Mouse (Mus musculus) gastrocnemius, adult 8-10 months (tissue): Measurements from ENCODE around the gene Snx5. TPM values are rescaled to one million over a fixed set of nuclear protein-coding genes. Genes with fewer than 3 reads are reported as not detected.

ENCODE experiments used
- DNase-seq, 2 experiments: peaks; one replicate each; pipeline ENCODE4 v3.0.0; 2022; ENCODE audit warnings: low spot score in 2 of 2
- total RNA-seq, 4 experiments: library from RNA; stranded (reverse); gene quantifications; 2 replicates each; pipeline ENCODE4 v1.2.4; 2022

Snx5 gene
- 10 to 100 TPM; 57.8 to 66.5 (median 58.9) TPM for total RNA-seq

GRCm38 (mm10) chr2:144270507-144271420 lies at the start of gene Snx5, which contains the start of gene Mgme1:
Gene Snx5 (minus strand): TSS chr2:144270906.
Gene Mgme1 (plus strand): TSS chr2:144270663.
- peak; percentile 84 to 85 for DNase-seq

GRCm38 (mm10) chr2:144311372-144311771 lies 40.7 kb upstream of the Snx5 start:
- DNase-seq = no peak

- DNase-seq = no peak
These were observed 39.6 kb upstream of the Snx5 start for GRCm38 (mm10) chr2:144310273-144310672.

DNA sequence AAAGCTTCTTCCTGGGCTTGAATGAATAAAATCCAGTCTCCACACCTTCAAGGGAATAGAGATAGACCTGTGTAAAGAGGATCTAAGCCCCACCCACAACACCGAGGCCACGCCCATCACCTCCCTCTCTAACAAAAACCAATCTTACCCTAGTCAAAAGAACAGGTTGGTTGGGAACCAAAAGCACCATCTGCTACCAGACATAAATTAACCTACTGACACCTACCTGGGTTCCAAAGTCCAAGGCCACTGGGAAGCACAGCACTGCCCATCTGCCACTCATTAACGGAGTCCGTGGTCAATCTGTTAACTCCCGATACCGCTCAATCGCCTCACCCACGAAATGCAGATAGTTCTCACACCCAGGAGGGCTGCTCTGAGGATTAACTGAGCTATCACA lies 37.9 kb upstream of the Snx5 start:
- DNase-seq = no peak

- DNase-seq = no peak
These were observed 35.1 kb upstream of the Snx5 start for GRCm38 (mm10) chr2:144305721-144306294.

DNA sequence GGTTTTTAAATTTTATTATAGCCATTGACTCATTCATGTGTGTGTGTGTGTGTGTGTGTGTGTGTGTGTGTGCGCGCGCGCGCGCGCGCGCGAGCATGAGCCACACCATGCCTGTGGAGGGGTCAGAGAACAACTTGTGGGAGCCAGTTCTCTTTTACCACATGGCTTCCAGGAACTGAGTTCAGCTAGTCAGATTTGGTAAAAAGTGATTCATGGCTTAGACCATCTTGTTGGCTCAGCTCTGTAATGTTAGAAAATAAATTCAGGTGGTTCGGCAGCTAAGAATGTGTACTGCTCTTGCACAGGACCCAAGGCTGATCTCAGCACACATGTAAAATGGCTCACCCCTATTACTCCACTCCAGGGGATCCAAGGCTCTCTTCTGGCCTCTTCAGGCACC lies 30.4 kb upstream of the Snx5 start:
- no peak for DNase-seq

DNA sequence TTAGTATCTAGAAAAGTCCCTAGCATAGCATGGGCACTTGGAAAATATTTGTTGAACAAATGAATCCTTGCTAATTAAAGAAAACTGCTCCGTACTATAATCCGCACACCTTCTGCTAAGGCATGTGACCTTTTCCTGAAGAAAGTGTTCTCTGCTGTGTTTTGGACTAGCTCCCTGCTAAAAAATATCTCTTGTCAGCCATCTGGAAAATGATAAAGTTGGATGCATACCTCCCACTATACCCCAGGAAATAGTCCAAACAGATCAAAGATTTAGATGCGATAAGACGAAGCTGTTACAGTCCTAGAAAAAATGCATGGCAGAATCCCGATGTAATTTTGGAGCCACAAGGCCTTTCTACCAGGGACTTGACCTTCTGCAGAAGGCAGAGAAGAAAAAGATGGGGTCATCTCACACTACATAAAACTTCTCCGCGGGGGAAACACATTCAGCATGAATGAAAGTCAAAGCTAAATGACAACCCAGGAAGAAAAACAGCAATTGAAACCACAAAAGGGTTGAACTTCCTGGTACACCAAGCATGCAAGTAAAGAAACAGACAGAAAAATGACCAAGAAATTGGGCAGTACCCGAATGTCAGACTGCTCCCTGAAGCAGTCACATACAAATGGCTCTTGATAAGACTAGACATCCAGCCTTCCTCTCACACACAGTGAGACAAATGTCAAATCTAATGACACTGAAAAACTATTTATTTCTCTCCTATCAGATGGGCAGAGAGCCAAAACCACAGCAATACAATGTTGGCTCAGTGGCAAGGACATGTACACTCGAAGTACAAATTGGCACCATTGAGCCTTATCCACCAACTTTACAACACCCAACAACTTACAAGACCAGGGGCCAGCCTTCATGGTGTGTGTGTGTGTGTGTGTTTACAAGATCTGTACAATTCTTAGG lies 29.3 kb upstream of the Snx5 start:
- no peak for DNase-seq

DNA sequence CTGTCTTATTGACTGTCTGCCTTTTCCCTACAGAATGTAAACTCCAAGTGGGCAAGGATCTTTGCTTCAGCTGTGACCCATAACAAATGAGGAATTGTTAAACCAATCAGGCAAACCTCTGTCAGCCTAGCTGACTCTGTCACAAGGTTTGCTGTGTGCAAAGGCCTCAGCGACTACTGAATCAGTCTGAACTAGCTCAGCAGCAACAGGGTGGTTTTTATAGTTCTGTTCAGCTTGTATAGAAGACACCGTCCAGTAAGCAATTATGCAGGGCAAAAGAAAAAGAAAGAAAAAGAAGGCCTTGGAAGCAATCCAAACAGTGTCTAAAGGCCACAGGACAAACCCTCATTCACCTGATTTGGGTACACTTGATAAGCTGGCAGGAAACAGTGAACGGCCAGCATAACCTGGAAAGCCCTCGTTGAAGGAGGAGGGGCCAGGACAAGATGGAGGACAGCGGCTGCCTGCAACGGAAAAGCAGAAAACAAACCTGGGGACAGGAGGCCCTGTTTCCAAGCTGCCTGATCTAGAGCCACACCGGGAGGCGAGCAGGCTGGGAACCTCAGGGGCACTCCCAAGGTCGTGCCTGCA lies 24.5 kb upstream of the Snx5 start:
- no peak for DNase-seq

DNA sequence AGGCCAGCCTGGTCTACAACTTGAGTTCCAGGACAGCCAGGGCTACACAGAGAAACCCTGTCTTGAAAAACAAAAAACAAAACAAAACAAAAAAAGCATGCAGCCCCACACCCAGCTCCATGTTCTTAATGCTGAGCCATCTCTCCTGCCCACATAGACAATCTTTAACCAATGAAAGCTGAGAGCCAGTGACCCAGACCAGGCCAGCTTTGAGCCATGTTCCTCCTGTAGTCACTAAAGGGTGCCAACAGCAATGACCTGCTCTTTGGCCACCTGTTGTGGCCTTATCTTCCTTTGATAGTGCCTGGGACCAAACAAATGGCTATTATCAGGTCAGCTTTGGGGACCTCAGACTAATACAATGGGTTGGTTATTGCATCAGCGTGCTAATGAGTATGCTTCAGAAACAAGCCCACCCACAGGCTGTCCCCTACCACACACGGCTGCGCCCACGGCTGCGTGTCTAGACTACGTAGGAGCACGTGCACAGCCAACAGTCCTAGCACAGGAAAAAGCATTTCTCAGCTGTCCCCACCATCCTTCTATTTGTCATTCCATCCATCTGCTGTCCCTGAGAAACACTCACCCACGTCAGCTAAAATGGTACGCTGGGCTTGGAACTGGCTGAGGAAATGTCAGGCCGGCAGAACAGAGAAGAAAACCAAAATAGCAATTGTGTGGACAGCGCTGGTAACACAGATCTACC lies 21.0 kb upstream of the Snx5 start:
- no peak for DNase-seq

GRCm38 (mm10) chr2:144290321-144290720 lies 19.6 kb upstream of the Snx5 start:
- no peak for DNase-seq

GRCm38 (mm10) chr2:144281417-144281816 lies 10.7 kb upstream of the Snx5 start:
- no peak for DNase-seq

GRCm38 (mm10) chr2:144280568-144280967 lies 9.9 kb upstream of the Snx5 start:
- DNase-seq = no peak

- peak in 1 of 2 experiments; percentile 9 for DNase-seq
These were observed 9.0 kb upstream of the Snx5 start for GRCm38 (mm10) chr2:144279742-144280141.

- DNase-seq = no peak
These were observed 6.2 kb upstream of the Snx5 start for GRCm38 (mm10) chr2:144276885-144277284.

GRCm38 (mm10) chr2:144274741-144275140 lies 4.0 kb upstream of the Snx5 start:
- no peak for DNase-seq

GRCm38 (mm10) chr2:144272088-144272487 lies 1.4 kb upstream of the Snx5 start:
- no peak for DNase-seq

DNA sequence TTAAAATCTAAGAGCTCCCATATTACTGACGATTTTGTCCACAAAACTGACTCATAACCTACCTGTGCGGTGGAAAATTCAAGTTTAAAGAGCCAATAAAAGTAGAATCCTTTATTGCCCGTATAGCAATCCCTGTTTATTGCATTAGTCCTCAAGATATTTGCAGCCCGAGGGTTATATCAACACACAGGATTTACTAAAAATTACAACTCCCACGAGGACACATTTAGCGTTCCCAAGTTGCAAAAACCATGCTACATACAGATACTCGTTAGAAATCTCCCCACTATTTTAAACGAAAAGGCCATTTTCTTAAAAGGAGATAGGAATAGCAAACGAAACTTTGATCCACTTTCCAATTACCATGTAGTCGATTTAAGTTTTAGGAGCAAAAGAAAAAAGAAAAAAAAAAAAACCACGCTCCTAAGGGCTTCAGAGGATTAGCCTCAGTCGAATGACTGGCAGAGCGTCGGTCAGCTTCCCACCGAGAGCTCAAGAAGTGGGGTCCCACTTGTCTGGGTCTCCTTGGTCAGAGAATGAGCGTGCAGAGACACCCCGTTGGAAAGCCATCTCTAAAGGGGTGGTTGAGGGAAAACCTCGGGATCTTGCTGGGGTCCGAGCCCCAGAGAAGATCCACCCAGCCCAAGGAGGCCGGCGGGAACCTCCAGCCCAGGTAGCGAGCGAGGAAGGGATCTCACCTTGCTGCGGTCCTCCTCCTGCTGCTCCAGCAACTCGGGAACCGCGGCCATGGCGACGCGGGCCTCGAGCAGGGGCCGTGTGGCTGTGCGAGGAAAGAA lies 829 bp downstream of the Snx5 start:
- no peak for DNase-seq

DNA sequence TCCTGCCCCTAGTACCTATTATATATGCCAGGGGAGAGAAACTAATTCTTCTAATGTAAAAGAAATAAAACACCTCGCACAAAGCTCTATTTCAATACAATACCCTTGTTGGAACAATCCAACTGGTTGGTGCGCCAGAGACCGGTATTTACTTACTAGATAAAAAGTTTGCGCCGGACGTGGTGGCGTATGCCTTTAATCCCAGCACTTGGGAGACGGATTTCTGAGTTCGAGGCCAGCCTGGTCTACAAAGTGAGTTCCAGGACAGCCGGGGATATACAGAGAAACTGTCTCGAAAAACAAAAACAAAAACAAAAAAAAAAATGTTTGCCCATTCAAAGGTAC lies 1.4 kb downstream of the Snx5 start:
- no peak for DNase-seq

DNA sequence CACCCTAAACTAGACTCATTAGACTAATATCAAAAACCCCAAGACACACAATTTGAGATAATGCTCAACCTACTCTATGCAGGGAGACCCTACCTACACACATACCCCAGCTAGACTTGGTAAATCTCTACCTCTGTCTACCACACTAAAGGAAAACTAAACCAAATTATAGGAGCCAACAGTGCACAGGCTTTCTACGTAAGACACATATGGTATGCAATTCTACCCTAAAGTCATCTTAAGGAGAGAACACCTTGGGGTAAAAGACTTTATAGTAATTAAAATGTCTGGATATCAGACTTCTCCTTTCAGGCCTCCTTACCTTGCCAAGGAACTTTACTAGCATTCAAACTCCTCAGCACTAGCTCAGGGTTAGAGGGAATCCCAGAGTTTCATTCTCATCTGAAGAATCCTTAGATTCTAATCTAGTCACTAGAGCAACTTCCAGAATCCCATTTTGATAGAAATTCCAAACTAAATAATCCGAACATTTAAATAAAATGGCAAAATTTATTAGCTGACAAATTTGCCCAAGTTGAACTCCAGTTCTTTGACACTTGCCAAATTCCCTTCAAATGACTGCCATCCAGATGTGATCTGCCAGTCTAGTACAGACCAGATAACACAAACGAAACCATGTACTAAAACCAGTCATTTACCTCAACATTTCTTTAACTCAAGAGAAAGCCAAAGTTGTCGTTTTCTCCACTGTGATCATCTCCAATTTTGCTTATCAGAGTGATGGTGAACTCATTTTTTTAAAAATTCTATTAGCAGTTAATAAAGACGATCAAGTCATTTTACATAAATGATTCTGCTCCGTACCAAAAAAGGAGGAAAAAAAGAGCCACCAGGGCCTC lies 2.0 kb downstream of the Snx5 start:
- no peak for DNase-seq
